Mouse (Mus musculus) lung, postnatal 0 days (tissue): ENCODE measurements at regions not wholly inside any gene's neighbourhood (a gene's known extent, or its start where the extent isn't known, plus 50 kb on each side); places are given as distances from the start of the nearest gene placed in this dataset.
"Not testable (repeated sequence)": the region's sequence is repeated elsewhere in the genome, so short reads cannot be mapped to it uniquely, and the experiment has no call there.

Experiments used
- ATAC-seq: fragments of 200-750 bp; cut with Nextera tagmentation; 2 replicates; pipeline ENCODE4 v1.8.0; 2017; ENCODE audit warnings: moderate library complexity
- DNase-seq: peaks from one replicate; pipeline ENCODE4 v3.0.0-alpha.2; 2016; ENCODE audit warnings: low spot score
- H3K27ac ChIP-seq: fragments of 300-500 bp; sonication (generic); 2 replicates; pipeline ENCODE4 v1.5.1; 2014; ENCODE audit warnings: antibody characterized with exemption, mild to moderate bottlenecking, low read length, mixed read lengths
- H3K27me3 ChIP-seq: fragments of 300-500 bp; sonication (generic); replicated peaks from 2 replicates; pipeline ENCODE4 v1.6.1; 2014; ENCODE audit warnings: low read length, mixed read lengths; ENCODE audit not compliant: insufficient read depth
- H3K36me3 ChIP-seq: fragments of 300-500 bp; sonication (generic); 2 replicates; pipeline ENCODE4 v1.6.1; 2014; ENCODE audit warnings: low read length, mixed read lengths; ENCODE audit not compliant: insufficient read depth
- H3K4me1 ChIP-seq: fragments of 300-500 bp; sonication (generic); 2 replicates; pipeline ENCODE4 v1.6.1; 2014; ENCODE audit warnings: antibody characterized with exemption, low read depth, low read length, mixed read lengths; ENCODE audit not compliant: insufficient read depth
- H3K4me2 ChIP-seq: fragments of 300-500 bp; sonication (generic); replicated peaks from 2 replicates; pipeline ENCODE4 v1.6.1; 2014; ENCODE audit warnings: low read depth, mild to moderate bottlenecking, low read length, moderate library complexity, mixed read lengths
- H3K4me3 ChIP-seq: fragments of 300-500 bp; sonication (generic); 2 replicates; pipeline ENCODE4 v1.5.1; 2014; ENCODE audit warnings: low read depth, low read length
- H3K9ac ChIP-seq: fragments of 300-500 bp; sonication (generic); replicated peaks from 2 replicates; pipeline ENCODE4 v1.6.1; 2014; ENCODE audit warnings: low read depth, mild to moderate bottlenecking
- H3K9me3 ChIP-seq: fragments of 300-500 bp; sonication (generic); 2 replicates; pipeline ENCODE4 v1.6.1; 2016; ENCODE audit warnings: low read length, mixed read lengths
- CTCF ChIP-seq: IDR thresholded peaks from 2 replicates; pipeline ENCODE4 v1.5.1; 2016; ENCODE audit warnings: antibody characterized with exemption, mild to moderate bottlenecking
- EP300 ChIP-seq: IDR thresholded peaks from 2 replicates; pipeline ENCODE4 v1.6.1; 2016; ENCODE audit warnings: antibody characterized with exemption, mild to moderate bottlenecking, control low read depth
- WGBS: fragments of 180-500 bp; shearing (Covaris S2); extraction: QIAGEN DNeasy Blood & Tissue Kit; methylation state at CpG from one replicate; pipeline ENCODE4 v1.1.7; 2014; 5-methylcytosine and 5-hydroxymethylcytosine counted together

DNA sequence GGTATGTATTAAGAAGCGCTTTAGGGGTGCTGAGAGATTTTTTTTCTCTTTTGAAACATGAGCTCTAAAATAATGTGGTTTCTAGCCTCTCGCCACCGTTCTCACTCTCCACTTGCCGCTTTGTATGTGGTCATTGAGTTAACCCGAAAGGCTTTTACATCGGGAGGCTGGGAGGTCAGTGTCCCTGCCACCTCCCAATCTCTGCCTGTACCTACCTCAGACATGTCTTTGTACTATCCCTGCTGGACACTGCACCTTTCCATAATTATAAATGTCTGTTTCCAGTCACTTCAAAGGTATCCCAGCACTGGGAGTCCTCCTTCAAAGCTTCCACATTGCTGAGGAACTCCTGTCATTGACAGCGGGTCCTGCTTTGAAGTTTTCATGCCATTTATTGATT is 347.6 kb upstream of the Tbc1d2b start:
- no peak for TF ChIP-seq EP300
- no peak for TF ChIP-seq CTCF
- Histone ChIP-seq H3K9ac (no peak overlapping the region), H3K4me3 (no peak overlapping the region), H3K4me1 (no peaks in the 10 kb centered on the region), H3K4me2 (no peak overlapping the region), H3K36me3 (no peaks in the 10 kb centered on the region), H3K27ac (no peak overlapping the region), H3K27me3 (no peaks in the 10 kb centered on the region), H3K9me3 (no peaks in the 10 kb centered on the region)
- no peak for DNase-seq
- WGBS, result 73% methylated on average over 7 of the region's 7 CpGs
- no peak for ATAC-seq

DNA sequence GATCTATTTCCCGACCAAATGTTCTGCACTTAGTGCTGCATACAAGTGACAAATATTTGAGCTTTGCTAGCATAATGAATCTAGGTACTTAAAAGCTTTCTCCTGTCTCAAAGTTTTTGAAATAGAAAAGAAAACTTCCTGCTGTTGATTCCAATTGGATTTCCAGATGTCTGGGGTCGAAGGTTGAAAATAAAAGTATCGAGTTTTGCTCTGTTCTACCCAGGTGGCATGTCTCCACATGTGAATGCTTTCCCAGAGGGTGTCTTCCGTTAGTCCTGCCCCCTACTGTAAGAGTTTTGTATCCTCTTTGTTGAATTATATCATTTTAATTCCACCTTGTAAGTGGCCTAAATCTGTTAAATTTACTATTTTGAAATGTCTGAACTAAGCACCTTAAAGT is 327.3 kb upstream of the Tbc1d2b start:
- Histone ChIP-seq H3K27me3 (no peaks in the 10 kb centered on the region), H3K4me3 (no peak overlapping the region), H3K27ac (no peak overlapping the region), H3K9ac (no peak overlapping the region), H3K4me1 (no peaks in the 10 kb centered on the region), H3K36me3 (no peaks in the 10 kb centered on the region), H3K4me2 (no peak overlapping the region), H3K9me3 (no peaks in the 10 kb centered on the region)
- DNase-seq, result no peak
- WGBS, result 55% methylated on average over 4 of the region's 4 CpGs
- ATAC-seq, result no peak
- TF ChIP-seq CTCF (no peak), EP300 (no peak)

DNA sequence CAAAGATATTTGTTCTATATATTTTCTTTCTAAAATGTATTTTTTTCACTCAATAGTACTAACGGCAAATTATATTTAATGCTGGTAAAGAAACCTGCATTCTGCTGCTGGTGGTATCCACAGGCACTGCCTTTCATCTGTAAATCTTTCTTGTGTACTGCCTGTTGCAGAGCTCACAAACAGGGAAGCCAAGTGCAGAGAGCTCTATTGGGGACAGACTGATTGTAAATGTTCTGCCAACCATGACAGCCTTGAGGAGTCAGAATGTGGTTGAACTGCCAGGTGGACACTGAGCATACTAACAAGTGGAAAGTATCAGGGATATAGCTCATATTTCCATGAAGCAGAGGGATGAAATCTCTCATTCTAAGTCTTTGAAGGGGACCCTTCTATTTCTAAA is 286.1 kb upstream of the Tbc1d2b start:
- no peaks in the 10 kb centered on the region for H3K9me3 ChIP-seq
- WGBS, result 87% methylated on average over 1 of the region's 1 CpGs
- no peak overlapping the region for H3K9ac ChIP-seq

DNA sequence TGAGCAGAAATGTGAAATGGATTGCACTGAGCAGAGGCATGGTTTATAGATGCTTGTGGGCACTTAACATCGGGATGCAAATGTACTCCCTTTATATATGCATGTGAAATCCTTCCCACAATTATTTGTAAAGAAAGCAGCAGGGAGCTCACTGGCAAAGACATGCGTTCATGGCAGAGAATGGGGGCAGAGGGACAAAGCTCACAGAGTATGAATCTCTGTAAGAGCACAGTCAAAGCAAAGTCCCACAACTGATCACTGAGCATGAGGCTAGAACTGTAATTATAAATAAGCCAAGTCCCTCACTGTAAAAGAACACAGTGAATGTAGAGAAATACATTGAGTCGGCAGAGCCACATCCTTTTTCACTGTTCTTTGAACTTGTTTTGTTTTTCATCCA is 285.6 kb upstream of the Tbc1d2b start:
- H3K9me3 ChIP-seq, result no peaks in the 10 kb centered on the region
- ATAC-seq (no peak), DNase-seq (no peak)
- no peak overlapping the region for H3K9ac ChIP-seq
- no peaks in the 10 kb centered on the region for H3K27me3 ChIP-seq
- no peak overlapping the region for H3K4me2 ChIP-seq
- TF ChIP-seq CTCF (no peak), EP300 (no peak)
- 73% methylated on average over 3 of the region's 3 CpGs for WGBS
- H3K4me3 ChIP-seq, result no peak overlapping the region
- no peak overlapping the region for H3K27ac ChIP-seq
- no peaks in the 10 kb centered on the region for H3K4me1 ChIP-seq
- H3K36me3 ChIP-seq, result no peaks in the 10 kb centered on the region

More for the DNA sequence above, 286.1 kb upstream of the Tbc1d2b start:
- no peak for TF ChIP-seq EP300
- H3K36me3 ChIP-seq, result no peaks in the 10 kb centered on the region
- ATAC-seq (no peak), DNase-seq (no peak)
- H3K4me3 ChIP-seq, result no peak overlapping the region
- H3K4me1 ChIP-seq, result no peaks in the 10 kb centered on the region
- H3K27ac ChIP-seq, result no peak overlapping the region
- H3K27me3 ChIP-seq, result no peaks in the 10 kb centered on the region
- no peak overlapping the region for H3K4me2 ChIP-seq

DNA sequence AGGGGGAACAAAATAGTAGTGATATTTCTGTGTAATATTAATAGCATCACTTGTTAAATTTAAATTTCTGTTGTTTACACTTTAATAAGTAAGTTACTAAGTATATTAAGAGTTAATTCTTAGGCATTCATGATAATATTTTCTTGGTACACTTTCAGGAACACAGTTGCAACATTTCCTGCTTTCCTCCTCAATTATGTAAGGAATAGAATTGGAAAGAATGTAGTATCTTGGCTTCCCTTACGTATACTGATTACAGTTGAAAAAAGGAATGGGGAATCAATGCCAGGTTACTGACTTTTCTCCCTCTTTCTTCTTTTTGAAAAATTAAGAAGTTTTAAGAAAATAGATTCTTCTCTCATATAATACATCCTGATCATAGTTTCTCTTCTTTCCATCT is 277.3 kb upstream of the Tbc1d2b start:
- H3K4me2 ChIP-seq, result no peak overlapping the region
- H3K4me3 ChIP-seq, result no peak overlapping the region
- 55% methylated on average over 1 of the region's 1 CpGs for WGBS
- no peaks in the 10 kb centered on the region for H3K9me3 ChIP-seq
- no peak overlapping the region for H3K27ac ChIP-seq
- TF ChIP-seq CTCF (no peak), EP300 (no peak)
- no peak overlapping the region for H3K9ac ChIP-seq
- no peaks in the 10 kb centered on the region for H3K27me3 ChIP-seq
- H3K36me3 ChIP-seq, result no peaks in the 10 kb centered on the region
- DNase-seq (peak; percentile 66), ATAC-seq (no peak)
- H3K4me1 ChIP-seq, result no peaks in the 10 kb centered on the region

DNA sequence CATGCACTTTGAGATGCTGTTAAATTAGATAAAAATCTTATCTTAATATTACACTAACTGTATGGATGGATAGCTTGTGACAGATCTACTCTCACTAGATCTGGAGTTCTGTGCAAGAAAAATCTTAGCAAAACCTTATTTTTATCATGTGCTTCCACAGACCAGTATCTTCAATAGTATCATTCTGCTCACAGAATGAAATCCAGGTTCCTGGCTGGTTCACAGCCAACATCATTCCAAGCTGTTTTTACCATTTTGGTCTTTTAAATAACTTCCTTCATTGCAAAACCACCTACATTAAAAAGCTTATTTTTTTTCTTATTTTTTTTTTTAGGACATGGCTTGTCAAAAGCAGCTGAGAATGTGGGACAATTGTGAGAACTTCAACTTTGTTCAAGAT is 276.1 kb upstream of the Tbc1d2b start:
- Histone ChIP-seq H3K27me3 (no peaks in the 10 kb centered on the region), H3K4me3 (no peak overlapping the region), H3K4me1 (no peaks in the 10 kb centered on the region), H3K4me2 (no peak overlapping the region), H3K9me3 (no peaks in the 10 kb centered on the region), H3K9ac (no peak overlapping the region), H3K36me3 (no peaks in the 10 kb centered on the region), H3K27ac (no peak overlapping the region)
- TF ChIP-seq CTCF (no peak), EP300 (no peak)
- DNase-seq (no peak), ATAC-seq (no peak)

DNA sequence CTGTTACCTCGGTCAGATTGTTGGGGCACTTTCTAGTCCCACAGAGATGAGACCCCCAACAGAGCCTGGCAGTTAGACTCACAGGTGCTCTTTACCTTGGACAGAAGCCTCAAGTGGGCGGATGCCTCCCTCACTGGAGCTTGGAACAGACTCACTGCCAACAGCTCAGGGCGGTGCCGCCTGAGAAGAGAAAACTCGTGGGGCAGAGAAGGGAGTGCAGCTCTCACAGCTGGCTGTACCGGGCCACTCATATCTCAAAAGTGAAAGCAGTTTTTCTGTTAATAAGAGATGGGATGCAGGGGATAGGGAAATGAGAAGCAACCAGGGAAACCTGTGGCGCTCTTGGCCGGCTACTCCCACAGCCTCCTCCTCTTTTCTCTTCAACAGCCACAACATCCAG is 267.1 kb upstream of the Tbc1d2b start:
- not testable (repeated sequence) for H3K27ac ChIP-seq, H3K27me3 ChIP-seq, DNase-seq, ATAC-seq, H3K4me3 ChIP-seq, H3K4me2 ChIP-seq, H3K9ac ChIP-seq, H3K9me3 ChIP-seq, H3K4me1 ChIP-seq, H3K36me3 ChIP-seq
- 55% methylated on average over 8 of the region's 8 CpGs for WGBS
